Mouse (Mus musculus) cerebellum, postnatal 14 days (tissue): ENCODE measurements around the gene Sp140.
A peak's percentile ranks its signal among the peaks of the same experiment; 100 is the strongest.
"Not testable (repeated sequence)": the region's sequence is repeated elsewhere in the genome, so short reads cannot be mapped to it uniquely, and the experiment has no call there.

Source experiments
- DNase-seq, 2 experiments: peaks; one replicate each; pipeline ENCODE4 v3.0.0; 2021; ENCODE audit warnings: mixed read lengths in 2 of 2

Gene Sp140

DNA sequence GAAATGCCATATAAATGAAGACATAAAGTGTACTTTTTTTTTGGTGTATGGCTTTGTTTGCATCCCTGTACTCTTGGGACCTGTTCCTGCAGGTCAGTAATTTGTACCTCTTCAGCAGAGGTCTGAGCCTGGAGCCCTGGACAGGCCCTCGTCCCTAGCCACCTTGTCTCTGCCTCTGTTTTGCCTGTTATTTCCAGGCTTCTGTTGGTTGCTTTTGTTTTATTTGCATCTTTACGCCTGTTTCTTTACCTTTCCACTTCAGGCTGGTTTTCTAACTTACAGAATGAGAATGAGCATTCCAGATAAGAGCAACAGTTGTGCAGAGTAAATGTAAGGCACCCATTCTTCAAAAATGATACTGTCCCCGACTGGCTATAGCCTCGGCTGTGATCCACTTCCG, at the start of gene Sp140:
Gene Sp140 (plus strand): TSS at position 301 of the 400 bp plus-strand sequence.
- not testable (repeated sequence) for DNase-seq

GRCm38 (mm10) chr1:85555261-85555660, 44.9 kb upstream of the Sp140 start:
- DNase-seq: peak in 1 of 2 experiments; percentile 5

DNA sequence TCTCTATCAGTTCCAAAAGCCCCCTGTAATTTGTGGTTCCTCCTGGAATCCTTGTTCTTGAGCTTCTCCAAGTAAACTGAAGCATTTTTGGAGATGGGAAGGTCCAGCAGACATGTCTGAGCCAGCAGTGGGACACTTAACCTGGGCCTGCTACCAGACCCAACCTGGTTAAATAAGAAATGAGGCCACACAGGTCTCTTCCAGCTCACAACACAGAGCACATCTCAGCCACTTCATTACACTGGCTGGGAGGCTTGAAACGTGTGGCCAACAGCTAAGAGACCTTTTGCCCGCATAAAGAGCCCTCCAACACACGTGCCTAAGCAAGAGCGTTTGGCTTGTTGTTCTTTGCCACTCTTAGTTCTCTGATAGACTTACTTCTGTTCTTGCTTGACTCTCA, 26.6 kb upstream of the Sp140 start:
- not testable (repeated sequence) for DNase-seq

- not testable (repeated sequence) for DNase-seq
These were observed 24.8 kb upstream of the Sp140 start, which contains the start of gene G530012D18Rik for GRCm38 (mm10) chr1:85575376-85575775. Gene G530012D18Rik, plus strand, starts transcription at chr1:85575676.

DNA sequence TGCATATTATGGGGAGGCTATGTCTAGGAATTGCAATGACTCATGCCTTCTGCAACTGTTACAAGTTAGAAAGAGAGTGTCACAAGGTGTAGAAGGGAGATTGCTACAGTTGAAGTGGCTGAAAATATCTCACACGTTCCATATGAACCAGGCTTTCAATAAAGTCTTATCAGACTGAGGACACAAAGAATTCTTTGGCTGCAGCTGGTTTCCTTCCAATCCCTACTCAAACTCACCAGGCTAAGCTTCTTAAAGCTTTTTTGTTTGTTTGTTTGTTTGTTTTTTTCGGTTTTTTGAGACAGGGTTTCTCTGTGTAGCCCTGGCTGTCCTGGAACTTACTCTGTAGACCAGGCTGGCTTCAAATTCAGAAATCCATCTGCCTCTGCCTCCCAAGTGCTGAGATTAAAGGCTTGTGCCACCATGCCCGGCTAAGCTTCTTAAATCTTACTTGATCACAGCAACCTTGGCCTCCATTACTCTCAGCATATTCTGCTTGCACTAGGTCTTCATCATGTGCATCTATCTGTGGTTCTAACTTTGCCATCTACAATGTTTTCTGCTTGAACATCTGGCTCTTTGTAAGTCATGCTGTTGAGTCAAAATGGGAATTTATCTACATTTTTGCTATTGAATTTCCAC, 21.7 kb upstream of the Sp140 start:
- DNase-seq: not testable (repeated sequence)

DNA sequence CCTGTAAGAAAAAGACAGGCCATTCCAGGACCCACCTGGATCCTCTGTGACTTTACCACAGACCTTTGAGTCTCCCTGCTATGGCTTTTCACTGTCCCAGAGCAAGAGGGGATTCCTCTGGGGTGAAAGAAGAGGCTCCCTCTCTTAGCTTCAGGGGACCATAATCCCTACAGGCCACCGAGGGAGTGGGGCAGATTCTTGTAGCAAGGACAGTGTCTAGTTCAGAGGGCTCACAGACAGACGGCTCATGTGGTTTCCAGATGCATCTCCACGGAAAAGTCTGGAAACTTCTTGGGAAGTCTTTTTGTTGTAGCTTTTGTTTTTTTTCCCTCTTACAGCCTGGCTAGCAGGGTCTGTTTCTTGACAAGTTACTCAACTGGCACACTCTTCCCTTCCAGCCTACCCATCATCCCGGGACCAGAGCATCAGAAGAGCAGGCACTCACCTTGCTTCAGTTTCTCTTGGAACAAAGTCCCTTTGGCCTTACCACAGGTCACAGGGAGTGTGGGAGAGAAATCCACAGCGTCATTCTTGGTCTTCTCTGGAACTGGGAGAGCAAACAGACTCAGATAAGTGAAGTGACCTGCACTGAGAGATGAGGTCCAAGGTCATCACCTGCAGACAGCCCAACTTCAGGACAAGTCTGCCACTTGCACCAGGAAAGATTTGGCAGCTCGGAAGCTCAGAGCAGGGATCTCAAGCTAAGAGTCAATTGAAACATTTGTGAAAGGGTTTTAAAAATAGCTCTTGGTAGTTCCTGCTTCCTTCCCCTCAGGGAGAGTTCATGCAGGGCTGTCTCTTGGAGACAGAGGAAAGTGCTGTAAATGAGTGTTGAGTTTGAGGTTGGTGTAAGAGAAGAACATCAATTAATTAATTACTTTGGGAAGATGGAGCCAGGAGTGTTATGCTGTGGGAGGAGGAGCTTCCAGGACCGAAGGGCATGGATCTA, 20.7 kb upstream of the Sp140 start:
- not testable (repeated sequence) for DNase-seq

DNA sequence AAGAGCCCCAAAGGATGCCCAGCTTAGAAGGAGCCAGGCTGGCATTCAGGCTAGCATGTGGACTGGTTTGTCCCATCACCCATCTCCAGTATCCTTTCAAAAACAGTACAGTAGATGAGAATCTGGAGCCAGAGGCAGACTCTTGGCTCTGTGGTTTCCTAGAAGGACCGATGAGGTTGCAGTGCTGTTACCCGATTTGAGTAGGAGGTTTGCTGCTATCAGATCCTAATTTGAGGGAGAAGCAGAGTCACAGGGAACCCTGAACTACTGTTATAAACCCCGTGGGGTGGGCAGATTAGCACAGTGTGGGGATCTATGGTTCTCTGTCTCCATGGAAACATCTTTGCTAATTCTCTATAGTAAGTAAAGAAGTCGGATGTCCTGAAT, 20.0 kb upstream of the Sp140 start:
- not testable (repeated sequence) for DNase-seq

GRCm38 (mm10) chr1:85580578-85580977, 19.6 kb upstream of the Sp140 start:
- DNase-seq: not testable (repeated sequence)

DNA sequence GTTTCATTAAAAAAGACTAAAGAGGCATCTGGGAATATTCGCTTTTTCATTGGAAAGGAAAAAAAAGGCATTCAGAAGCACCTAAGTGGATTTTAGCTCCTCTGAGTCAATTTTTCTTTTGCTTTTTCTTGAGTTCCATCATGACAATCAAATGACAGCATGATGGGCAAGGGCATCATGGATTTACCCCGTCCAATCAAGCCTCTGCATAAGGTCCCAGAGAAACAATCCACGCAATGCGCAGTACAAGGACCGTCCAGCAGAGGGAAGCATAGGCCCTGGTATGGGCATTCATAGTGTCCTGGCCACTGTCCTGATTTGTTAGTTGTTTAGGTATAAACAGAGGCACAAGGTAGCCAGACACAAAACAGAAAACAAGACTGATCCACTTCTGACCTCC, 18.7 kb upstream of the Sp140 start:
- DNase-seq: peak in 1 of 2 experiments; percentile 8

- DNase-seq: not testable (repeated sequence)
These were observed 11.5 kb upstream of the Sp140 start for GRCm38 (mm10) chr1:85588697-85589096.

- not testable (repeated sequence) for DNase-seq
These were observed 7.7 kb upstream of the Sp140 start for GRCm38 (mm10) chr1:85592526-85592925.

GRCm38 (mm10) chr1:85598271-85599012, 1.7 kb upstream of the Sp140 start, which contains the start of gene Sp110:
Gene Sp110, minus strand, starts transcription at chr1:85598817.
- not testable (repeated sequence) for DNase-seq

GRCm38 (mm10) chr1:85600794-85601193, 616 bp downstream of the Sp140 start:
- not testable (repeated sequence) for DNase-seq

DNA sequence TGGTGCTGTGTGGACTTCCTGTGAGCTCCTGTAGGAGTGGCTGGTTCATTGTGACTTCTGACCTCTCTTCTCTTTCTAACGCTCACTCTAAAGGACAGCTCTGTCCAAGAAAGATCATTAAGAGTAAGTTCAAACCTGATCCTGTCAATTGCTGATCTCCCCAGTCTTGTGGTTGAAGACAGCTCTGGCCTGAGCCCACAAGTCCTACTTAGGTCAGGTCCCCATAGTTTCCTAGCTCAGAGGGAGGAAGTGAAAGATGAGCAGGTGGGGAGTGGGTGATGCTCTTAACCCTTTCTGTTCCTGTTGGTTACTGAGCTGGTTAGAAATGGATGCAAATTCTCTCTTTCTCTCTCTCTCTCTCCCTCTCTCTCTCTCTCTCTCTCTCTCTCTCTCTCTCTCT, 4.2 kb downstream of the Sp140 start:
- DNase-seq: not testable (repeated sequence)

DNA sequence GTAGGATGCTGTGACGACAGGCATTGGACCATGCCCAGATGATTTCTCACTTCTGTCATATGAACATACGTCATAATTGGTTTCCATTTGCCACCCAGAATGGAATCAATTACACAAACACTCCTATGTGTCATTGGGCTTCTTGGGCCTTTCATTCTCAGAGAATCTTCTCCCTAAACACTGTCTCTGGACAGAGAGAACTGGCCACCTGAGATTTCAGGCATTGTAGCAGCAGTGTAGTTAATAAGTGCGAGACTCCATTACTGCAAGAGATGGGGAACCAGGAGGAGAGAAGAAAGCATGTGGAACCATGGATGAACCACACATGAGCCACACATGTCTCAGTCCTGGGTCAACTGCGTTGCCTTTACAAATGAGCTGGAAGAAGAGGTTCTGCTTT, 8.2 kb downstream of the Sp140 start:
- DNase-seq: not testable (repeated sequence)

- DNase-seq: not testable (repeated sequence)
These were observed 10.4 kb downstream of the Sp140 start for GRCm38 (mm10) chr1:85610581-85610980.

GRCm38 (mm10) chr1:85615096-85615495, 14.9 kb downstream of the Sp140 start:
- not testable (repeated sequence) for DNase-seq

DNA sequence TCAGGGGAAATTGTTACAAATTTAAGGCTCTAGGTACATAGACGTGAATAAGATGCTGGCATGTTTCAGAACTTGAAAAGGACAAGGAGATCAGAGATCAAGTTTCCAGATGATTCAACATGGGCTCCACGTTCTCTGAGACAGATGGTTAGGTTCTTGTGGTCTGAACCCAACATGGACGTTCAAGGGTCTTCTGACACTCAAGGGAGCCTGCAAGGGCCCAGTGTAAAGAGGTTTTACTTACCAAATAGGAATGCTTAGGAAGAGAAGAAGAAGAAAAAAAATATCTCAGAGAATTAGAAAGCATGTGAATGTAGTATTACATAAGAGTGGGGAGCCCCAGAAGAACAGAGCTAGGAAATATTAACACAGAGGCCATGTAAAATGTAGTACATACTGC, 15.6 kb downstream of the Sp140 start:
- not testable (repeated sequence) for DNase-seq

DNA sequence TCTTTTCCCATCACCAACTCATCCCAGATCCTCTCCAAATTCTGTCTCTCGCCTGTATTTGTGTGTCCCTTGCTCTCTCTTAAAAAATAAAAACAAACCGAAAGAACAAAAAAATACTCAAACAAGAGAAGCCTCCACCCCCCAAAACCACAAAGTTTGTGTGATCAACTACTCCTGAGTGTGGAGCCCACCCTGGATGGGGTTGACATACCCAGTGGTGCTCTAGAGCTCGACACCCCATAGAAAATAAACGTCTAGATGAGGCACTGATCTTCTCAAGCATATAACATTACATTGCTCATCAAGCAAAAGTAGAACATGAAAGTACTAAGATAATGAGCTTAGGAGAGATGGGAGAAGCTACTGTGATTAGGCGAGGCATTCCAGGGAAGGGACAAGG, 17.0 kb downstream of the Sp140 start:
- not testable (repeated sequence) for DNase-seq

DNA sequence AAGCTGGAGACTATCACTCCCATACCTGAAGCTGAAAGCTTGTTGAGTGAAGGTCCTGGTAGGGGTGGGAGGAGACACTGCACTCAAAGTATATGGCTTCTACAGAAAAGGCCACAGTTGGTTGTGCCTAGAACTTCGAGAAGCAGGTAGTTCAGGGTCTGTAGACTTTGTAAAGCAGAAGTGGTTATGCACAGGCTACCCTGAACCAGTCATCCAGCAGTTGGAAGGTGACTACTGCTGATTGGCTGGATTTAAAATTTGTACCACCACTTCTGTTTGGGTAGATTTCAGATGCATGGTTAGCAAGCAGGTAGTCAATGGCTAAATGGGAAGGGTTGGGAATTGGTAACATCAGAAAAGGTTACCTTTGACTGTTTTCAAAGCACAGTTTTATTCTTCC, 18.5 kb downstream of the Sp140 start:
- DNase-seq: not testable (repeated sequence)

DNA sequence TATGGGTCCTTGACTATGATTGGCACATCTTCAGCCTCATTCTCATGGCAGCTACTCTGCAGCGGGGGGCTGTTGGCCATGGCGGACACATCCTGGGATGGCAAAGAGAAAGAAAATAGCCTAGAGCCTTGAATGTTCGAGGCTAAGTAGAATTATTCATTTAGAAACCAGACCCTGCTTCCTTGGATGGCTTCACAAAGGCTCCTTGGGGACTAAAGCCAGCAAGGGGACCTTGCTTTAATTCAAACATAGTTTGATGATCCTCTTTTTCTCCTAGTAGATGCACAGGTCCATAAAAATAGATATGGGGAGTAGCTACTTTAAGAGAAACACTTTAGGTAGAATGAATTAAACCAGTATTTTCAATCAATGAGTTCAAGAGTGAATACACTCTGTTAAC, 36.8 kb downstream of the Sp140 start:
- not testable (repeated sequence) for DNase-seq

DNA sequence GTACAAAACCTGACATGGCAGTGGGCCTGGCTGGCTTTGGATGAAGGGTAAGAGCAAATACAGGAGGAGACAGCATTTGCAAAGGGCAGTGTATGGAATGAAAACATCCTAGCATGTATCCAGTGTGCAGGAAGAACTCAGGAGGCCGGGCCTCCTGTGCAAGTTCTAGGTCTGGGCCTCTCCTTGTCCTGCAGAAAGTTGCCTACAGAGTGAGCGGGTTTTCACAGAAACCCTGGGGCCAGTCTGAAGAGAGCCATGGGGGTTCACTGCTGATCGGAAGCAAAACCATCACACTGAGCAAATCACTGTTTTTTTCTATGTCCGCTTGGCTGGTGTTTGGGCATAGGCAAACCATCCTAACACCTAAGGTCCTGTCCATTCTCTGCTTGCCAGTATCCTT, 38.0 kb downstream of the Sp140 start:
- DNase-seq: not testable (repeated sequence)

DNA sequence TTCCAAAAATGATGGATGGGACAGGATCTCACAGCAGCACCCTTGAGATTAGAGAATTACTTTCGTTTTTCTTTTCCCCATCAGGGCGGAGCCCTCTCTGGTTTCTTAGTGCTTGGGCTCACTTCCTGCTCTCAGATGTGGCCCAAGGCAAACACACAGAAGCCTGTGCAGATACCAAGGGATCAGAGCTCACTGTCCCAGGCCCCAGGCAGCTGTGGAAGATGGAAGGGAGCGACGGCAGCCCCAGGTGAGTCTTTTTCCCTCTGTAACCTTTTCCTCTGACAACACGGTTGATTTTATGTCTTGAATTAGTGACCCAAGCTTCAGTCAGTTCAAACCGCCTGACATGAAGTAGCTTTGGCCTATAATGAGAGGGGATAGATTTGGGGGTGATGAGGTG, 49.7 kb downstream of the Sp140 start, which contains the start of gene Sp100:
Gene Sp100 (plus strand): TSS at position 108 of the 400 bp plus-strand sequence.
- DNase-seq: not testable (repeated sequence)
